Mouse (Mus musculus) adrenal gland, postnatal 4 days (tissue): Measurements from ENCODE around the gene Enpp5. TPM values are rescaled to one million over a fixed set of nuclear protein-coding genes. Genes with fewer than 3 reads are reported as not detected.

ENCODE experiments used
- DNase-seq, 2 experiments: peaks; one replicate each; pipeline ENCODE4 v3.0.0; 2021 to 2022; ENCODE audit warnings: low spot score in 2 of 2, mixed read lengths in 2 of 2
- total RNA-seq, 2 experiments: library from RNA; stranded (reverse); gene quantifications; 2 replicates each; pipeline ENCODE4 v1.2.3; 2021

Gene Enpp5
- total RNA-seq, 2 experiments from 2014 or later = 35.8 to 37.7 TPM

DNA sequence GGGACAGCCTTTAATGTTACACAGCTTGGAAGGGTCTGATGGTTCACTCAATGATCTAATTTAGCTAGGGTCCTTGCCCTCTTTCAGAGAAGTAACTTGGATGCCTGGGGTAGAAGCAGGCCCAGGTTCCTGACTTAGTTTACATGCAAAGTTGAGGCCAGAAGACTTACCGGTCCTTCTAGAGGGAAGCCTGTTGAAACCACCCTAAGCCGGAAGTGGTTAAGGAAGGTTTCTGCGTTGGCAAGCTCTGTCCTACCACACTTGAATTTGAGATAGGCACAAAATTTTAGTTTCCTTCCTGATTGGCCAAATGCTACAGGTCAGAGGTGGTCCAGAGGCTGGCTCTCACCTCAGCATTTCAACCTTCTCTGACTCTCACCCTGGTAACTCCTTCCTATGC is 9.6 kb downstream of the Enpp5 start:
- no peak for DNase-seq

DNA sequence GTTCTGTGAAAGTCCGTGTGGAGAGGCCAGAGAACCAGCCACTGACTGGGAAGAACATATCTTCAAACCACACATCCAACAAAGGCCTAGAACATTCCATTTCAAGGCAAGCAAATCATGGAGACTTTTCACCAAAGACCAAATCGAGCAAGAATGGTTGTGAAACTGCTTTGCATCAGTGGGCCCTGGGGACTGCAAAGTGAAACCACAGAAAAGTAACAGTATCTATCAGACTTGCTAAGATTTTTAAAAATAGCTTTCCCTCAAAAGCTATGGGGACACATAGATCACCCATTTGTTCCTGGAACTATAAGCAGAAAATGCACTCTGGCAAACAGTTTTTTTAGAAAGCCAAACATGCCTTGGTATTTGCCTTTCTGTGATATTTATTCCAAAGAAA is 12.3 kb downstream of the Enpp5 start:
- DNase-seq = no peak

DNA sequence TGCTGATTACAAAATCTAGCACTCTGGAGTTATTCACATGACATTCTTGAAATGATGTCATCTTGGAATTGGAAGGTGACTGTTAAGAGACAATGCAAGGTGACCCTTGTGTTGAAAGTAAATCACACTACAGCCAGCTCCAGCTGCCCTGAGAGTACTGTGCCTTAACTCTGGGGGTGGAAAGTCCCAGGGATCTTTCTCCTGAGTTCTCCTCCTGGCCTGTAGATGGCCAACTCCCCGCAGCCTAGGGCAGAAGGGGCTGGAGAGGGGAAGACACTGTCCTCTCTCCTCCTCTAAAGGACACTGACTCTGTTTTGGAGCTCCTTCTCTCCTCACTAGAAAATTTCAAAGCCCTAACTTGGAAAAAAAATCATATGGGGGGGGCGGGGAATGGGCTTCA is 12.9 kb downstream of the Enpp5 start:
- no peak for DNase-seq

- no peak for DNase-seq
Measured at GRCm38 (mm10) chr17:44100486-44100885, 21.9 kb downstream of the Enpp5 start.

- DNase-seq = no peak
Measured at GRCm38 (mm10) chr17:44100906-44101305, 22.3 kb downstream of the Enpp5 start.

- no peak for DNase-seq
Measured at GRCm38 (mm10) chr17:44101961-44102360, 23.3 kb downstream of the Enpp5 start.

DNA sequence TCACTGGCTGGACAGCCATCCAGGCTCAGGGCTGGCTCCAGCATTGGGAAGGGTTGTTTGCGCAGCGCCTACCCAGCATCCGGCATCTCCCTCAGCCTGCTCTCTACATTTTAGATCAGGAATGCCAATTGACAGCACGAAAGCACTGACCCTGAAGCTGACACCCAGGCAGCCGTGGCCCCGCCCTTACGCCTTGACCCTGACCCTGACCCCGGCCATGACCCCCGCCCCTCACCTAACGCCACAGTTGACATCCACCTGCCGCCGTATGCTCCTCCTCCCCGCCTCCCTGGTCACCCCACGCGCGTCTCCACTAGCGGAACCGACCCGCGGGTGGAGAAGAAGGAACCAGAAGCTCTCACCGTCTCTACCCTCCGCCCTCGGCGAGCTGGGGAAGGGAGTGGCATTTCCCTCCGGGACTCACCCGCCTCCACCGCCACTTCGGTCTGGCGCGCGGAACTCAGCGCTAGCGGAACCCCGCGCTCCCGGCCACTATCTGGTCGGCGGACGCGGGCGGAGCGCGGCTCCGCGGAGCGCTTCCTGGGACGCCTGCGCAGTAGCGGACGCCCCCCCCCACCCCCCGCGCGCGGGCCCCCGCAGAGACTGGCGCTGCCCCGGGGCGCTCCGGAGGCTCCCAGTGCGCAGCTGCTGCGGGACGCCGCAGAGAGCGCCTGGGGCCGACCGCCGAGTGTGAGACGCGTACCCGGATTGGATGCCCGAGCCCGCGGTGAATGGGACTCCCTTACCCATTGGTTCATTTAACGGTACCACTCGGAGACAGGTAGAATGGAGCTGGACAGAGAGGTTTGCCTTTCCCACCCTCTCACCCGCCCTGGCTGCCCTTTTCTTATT is 26.9 kb downstream of the Enpp5 start, which contains the start of gene Enpp4:
Gene Enpp4, minus strand, starts transcription at position 523 of the 852 bp plus-strand sequence.
- peak; percentile 70 to 83 for DNase-seq

DNA sequence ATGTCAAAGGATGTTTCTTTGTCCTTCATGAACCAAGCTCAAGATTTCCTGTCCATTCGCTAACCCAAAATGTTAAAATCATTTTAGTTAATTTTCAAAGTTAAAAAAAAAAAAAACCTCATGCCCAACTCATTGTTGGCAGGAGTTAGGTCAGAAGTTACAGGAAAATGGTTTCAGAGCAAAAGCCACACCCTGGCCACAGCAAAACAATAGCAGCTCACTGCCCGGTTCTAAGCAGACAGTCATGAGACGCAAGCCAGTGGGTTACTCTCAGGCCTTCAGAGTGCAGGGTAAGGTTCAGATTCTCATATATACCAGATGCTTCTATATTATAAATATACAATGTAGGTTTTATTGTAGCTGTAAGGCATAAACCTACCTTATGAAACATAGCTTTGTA is 29.7 kb downstream of the Enpp5 start:
- DNase-seq = no peak

DNA sequence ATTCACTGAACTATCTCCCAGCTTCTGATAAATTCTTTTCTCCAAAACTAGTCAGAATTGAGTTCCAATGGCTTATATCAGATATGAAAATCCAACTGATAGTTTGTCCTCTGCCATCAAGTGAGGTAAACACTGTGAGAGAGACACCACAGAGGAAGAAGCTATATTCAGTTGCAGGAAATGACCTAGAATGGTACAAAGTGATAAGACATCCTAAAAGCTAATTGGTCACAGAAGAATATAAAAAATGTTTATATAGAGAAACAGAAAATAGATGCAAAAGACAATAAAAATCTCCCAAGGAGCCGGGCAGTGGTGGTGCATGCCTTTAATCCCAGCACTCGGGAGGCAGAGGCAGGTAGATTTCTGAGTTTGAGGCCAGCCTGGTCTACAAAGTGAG is 38.0 kb downstream of the Enpp5 start:
- DNase-seq = no peak

GRCm38 (mm10) chr17:44117721-44118120 is 39.1 kb downstream of the Enpp5 start:
- no peak for DNase-seq

DNA sequence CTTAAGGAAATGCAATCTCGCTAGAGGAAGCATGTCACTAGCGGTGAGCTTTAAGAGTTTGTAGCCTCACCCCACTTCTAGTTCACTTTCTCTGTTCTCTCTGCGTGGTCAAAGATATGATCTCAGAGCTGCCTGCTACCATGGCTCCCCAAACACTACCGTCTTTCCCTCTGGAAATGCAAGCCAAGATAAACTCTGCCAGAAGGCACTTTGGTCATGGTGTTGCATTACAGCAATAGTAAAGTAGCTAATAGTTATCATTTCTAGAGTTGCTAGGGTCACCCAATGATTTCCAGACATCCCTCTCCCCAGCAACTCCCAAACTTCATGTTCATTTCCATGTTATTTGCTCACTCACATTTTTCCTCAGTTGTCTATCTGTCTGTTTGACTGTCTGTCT is 39.6 kb downstream of the Enpp5 start:
- no peak for DNase-seq

DNA sequence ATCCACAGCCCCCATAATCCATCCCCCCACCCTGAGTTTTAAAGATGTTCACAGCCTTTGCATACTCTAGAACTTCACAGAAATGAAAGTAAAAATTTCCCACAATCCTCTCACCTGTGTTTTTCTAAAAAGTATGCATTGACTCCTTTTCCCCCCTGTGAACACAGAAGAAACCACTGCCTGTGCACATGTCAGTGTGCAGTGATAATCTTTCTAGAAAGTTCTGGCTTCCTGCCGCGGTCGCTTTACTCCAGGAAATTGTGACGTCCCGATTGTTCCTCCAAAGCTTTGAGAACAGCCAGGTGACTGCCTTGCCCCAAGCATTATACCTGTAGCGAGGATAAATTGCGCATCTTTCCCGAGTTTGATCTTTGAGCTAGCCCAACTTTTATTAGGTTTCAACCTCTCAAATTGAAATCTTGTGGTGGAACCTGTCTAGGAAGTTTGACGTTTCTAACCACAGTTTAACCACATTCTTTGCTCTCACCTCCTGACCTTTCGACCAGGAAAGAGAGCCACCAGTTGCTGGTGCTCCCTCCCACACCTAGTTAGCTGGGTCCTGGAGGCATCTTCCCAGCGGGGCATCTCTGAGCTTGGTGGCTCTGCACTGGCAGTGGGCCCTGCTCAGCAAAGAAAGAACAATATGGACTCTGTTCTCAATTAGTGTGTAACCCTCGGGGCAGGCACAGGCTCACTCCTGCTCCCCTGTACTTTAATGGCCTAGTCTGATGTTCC is 42.9 kb downstream of the Enpp5 start:
- DNase-seq = no peak

- no peak for DNase-seq
Measured at GRCm38 (mm10) chr17:44129092-44129750, 50.6 kb downstream of the Enpp5 start.

DNA sequence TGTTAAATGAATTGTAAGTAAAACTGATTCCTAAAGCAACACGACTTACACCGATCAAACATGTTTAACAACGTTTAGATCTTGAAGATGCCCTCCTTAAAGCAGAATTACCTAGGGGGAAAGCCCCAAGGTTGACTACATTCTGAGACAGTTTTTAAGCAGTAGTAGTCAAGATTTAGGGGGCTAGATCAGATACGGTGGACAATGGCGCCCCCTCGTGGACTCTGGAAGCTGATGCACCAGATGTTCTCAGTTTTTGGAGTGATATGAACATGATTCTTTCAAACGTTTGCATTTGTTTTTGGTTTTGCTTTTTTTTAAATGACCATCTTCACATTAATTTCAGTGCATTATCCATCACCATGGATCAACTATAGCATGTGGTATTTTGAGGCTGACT is 51.8 kb downstream of the Enpp5 start:
- DNase-seq = peak; percentile 21 to 52

DNA sequence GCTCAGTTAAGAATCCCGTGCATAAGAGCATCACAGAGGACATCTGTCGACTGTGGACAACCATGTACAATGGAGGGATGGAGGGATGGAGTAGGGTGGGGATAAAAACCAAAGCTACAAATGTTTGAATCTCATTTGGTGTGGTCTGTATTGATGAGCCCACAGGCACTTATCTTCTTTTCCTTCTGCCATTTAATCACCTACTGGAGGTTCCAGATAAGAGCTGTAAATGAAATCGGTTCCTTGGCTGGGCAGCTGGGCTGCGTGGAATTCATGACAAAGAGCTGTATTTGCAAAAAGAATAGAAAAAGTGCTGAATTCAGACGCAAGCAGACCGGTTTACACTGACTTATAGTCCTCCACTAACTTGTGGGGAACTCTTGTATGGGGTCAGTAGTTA is 55.5 kb downstream of the Enpp5 start:
- no peak for DNase-seq

- DNase-seq = no peak
Measured at GRCm38 (mm10) chr17:44134545-44134944, 55.9 kb downstream of the Enpp5 start.

DNA sequence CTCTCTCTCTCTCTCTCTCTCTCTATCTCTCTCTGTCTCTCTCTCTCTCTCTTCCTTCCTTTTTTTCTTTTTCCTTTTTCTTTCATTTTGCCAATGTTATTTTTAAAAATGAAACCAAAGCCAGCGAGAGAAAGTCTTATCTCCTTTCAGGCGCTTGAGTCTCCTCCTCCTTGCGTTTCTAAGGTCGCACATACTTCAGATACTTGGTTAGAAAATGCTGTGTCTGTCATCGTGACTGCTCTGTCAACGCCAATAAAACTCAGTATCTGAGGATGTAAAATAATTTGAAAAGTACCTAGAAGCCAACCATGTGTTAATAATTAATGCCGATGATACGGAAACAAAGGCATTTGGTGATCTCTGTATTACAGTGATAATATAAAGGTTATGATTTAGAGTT is 57.4 kb downstream of the Enpp5 start:
- no peak for DNase-seq

Other genes starting within 250 kb of the Enpp5 start
- 1 to 10 TPM; 9.7 to 9.8 TPM for gene Enpp4, start 27.0 kb downstream of the Enpp5 start, total RNA-seq
- 10 to 100 TPM in 1 of 2 experiments, 1 to 10 TPM in 1; 7.9 to 11.2 TPM for gene Clic5, start 109.8 kb downstream of the Enpp5 start, total RNA-seq